Mouse (Mus musculus) megakaryocyte-erythroid progenitor cell, adult 5-6 weeks (primary cell): ENCODE results near the gene Klhl29. TPM values are rescaled to one million over a fixed set of nuclear protein-coding genes. Genes with fewer than 3 reads are reported as not detected.

Source experiments
- ATAC-seq: replicated peaks from 2 replicates; pipeline ENCODE4 v1.8.0; 2016; ENCODE audit warnings: mild to moderate bottlenecking, inconsistent platforms; ENCODE audit not compliant: severe bottlenecking, poor library complexity, low FRiP score, low TSS enrichment
- total RNA-seq, 2 experiments: library from RNA; stranded (forward) in 1 of 2; stranded (reverse) in 1 of 2; fragments of 200-1000, 215-1000 nt in 1 of 2; fragments of >200 nt in 1 of 2; fragmentation: Nextera tagmentation in 1 of 2; gene quantifications; 2 replicates each; pipeline ENCODE4 v1.2.3; 2014 to 2017

Gene Klhl29
- total RNA-seq, 2 experiments from 2014 or later = not detected

GRCm38 (mm10) chr12:5316029-5316567 lies 59.4 kb downstream of the Klhl29 start:
- no peak for ATAC-seq

- ATAC-seq = no peak
These were observed 67.6 kb downstream of the Klhl29 start for GRCm38 (mm10) chr12:5307923-5308322.

- ATAC-seq = no peak
These were observed 70.0 kb downstream of the Klhl29 start for GRCm38 (mm10) chr12:5305466-5305865.

GRCm38 (mm10) chr12:5303912-5304311 lies 71.6 kb downstream of the Klhl29 start:
- no peak for ATAC-seq

- ATAC-seq = no peak
These were observed 72.4 kb downstream of the Klhl29 start for GRCm38 (mm10) chr12:5303100-5303499.

GRCm38 (mm10) chr12:5301841-5302240 lies 73.6 kb downstream of the Klhl29 start:
- ATAC-seq = no peak

- no peak for ATAC-seq
These were observed 79.1 kb downstream of the Klhl29 start for GRCm38 (mm10) chr12:5296422-5296821.

GRCm38 (mm10) chr12:5292316-5292715 lies 83.2 kb downstream of the Klhl29 start:
- ATAC-seq = no peak

- no peak for ATAC-seq
These were observed 89.9 kb downstream of the Klhl29 start for GRCm38 (mm10) chr12:5285579-5285978.

- ATAC-seq = no peak
These were observed 90.5 kb downstream of the Klhl29 start for GRCm38 (mm10) chr12:5284961-5285360.

- ATAC-seq = no peak
These were observed 91.8 kb downstream of the Klhl29 start for GRCm38 (mm10) chr12:5283654-5284053.

GRCm38 (mm10) chr12:5282611-5283010 lies 92.9 kb downstream of the Klhl29 start:
- ATAC-seq = no peak

- no peak for ATAC-seq
These were observed 95.6 kb downstream of the Klhl29 start for GRCm38 (mm10) chr12:5279873-5280272.

- ATAC-seq = no peak
These were observed 98.5 kb downstream of the Klhl29 start for GRCm38 (mm10) chr12:5277028-5277427.

- ATAC-seq = no peak
These were observed 100.0 kb downstream of the Klhl29 start for GRCm38 (mm10) chr12:5275507-5275936.

- ATAC-seq = no peak
These were observed 101.0 kb downstream of the Klhl29 start for GRCm38 (mm10) chr12:5274519-5274944.

GRCm38 (mm10) chr12:5273316-5274047 lies 102.0 kb downstream of the Klhl29 start:
- no peak for ATAC-seq

- ATAC-seq = no peak
These were observed 105.0 kb downstream of the Klhl29 start for GRCm38 (mm10) chr12:5270527-5270926.

- no peak for ATAC-seq
These were observed 105.5 kb downstream of the Klhl29 start for GRCm38 (mm10) chr12:5269936-5270335.

GRCm38 (mm10) chr12:5269061-5269460 lies 106.4 kb downstream of the Klhl29 start:
- ATAC-seq = no peak

- no peak for ATAC-seq
These were observed 107.3 kb downstream of the Klhl29 start for GRCm38 (mm10) chr12:5268188-5268612.
